Mouse (Mus musculus) adrenal gland, adult 10 weeks (tissue): Measurements from ENCODE around the gene Polr3b. TPM values are rescaled to one million over a fixed set of nuclear protein-coding genes. Genes with fewer than 3 reads are reported as not detected.

Experiments
- polyA plus RNA-seq: library from polyadenylated mRNA; stranded (reverse); fragments of 350-450 nt; fragmentation: Illumina TruSeq; extraction: RNeasy Lipid Tissue Mini Kit (QIAGEN cat#74804); gene quantifications from one replicate; pipeline ENCODE4 v1.2.3, GENCODE M21; 2014; ENCODE audit warnings: low read depth, low replicate concordance

Gene Polr3b
- polyA plus RNA-seq: 21.8 TPM

DNA sequence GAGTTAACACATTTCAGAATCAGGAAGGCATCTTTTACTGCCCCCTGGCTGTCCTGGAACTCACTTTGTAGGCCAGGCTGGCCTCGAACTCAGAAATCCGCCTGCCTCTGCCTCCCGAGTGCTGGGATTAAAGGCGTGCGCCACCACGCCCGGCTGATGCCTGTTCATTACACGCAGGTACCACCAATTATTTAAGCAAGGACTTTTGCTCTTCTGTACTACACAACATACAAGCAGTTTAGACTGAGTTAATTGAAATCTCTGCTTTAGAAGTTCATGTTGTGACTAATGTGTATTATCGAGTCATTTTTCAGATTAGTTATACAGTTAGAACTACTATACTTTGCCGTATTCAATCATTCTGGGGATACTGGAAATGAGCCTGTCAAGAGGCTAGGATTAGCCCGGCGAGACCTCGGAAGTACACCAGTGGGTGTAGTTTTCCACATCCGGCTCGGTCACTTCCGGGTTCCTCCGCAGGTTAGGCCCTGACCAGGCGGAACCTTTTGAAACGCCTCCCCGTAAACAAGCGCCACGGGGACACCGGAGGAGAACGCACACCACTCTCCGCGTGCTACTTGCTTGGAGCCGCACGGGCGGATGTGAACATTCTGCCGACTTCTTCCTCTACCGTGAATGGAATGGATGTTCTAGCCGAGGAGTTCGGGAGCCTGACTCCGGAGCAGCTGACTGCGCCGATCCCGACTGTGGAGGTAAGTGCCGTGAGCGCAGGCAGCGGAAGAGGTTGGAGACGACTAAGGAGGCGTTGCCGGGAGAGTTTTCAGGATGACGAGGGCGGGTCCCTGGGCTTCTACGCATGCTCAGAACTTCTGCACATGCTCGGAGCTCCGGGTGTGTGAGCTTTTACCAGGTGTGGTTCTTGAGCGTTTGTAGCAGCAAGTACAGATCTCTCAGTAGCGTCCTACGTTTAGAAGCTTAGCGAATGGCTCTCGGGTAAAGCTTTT is at the start of gene Polr3b:
TSS of gene Polr3b (plus strand) at position 467 of the 965 bp plus-strand sequence.

GRCm38 (mm10) chr10:84576395-84577070 is 45.6 kb upstream of the Polr3b start, which contains the start of gene Tcp11l2:
TSS of gene Tcp11l2 (plus strand) at chr10:84576626.

GRCm38 (mm10) chr10:84755786-84756203 is 133.7 kb downstream of the Polr3b start, which contains the start of gene Rfx4:
TSS of gene Rfx4 (plus strand) at chr10:84756062.

Other genes with a start within 250 kb of the Polr3b start
- 3.3 TPM for gene Nuak1, start 181.7 kb upstream of the Polr3b start, polyA plus RNA-seq
- 33.1 TPM for gene Ckap4, start 88.2 kb upstream of the Polr3b start, polyA plus RNA-seq
- 47.9 TPM for gene Tcp11l2, start 45.7 kb upstream of the Polr3b start, polyA plus RNA-seq
- gene Rfx4, start 133.8 kb downstream of the Polr3b start, polyA plus RNA-seq: not detected